Mouse (Mus musculus): Measurements from ENCODE around the gene Selenoh.

Gene Selenoh

GRCm38 (mm10) chr2:84632001-84632400 lies 38.6 kb downstream of the Selenoh start:
- no peak for DNase-seq (ENCODE audit: low spot score)

- no peak for DNase-seq (ENCODE audit: low spot score)
Measured at GRCm38 (mm10) chr2:84627036-84627435, 43.5 kb downstream of the Selenoh start.

GRCm38 (mm10) chr2:84626366-84626975 lies 44.1 kb downstream of the Selenoh start:
- no peak for DNase-seq (ENCODE audit: low spot score)

- DNase-seq (ENCODE audit: low spot score), result no peak
Measured at GRCm38 (mm10) chr2:84624201-84624600, 46.4 kb downstream of the Selenoh start.

- no peak for DNase-seq (ENCODE audit: low spot score)
Measured at GRCm38 (mm10) chr2:84623428-84624119, 47.0 kb downstream of the Selenoh start.

GRCm38 (mm10) chr2:84622668-84623067 lies 47.9 kb downstream of the Selenoh start:
- no peak for DNase-seq (ENCODE audit: low spot score)

- no peak for DNase-seq (ENCODE audit: low spot score)
Measured at GRCm38 (mm10) chr2:84619646-84620340, 50.8 kb downstream of the Selenoh start.

Data from ovary, adult 18-20 months (tissue).